Mouse (Mus musculus): ENCODE data around the gene Mb21d2.

- no peak for TF ChIP-seq GATA1 (IDR thresholded peaks at IDR 0.05; ENCODE audit: borderline replicate concordance, low read length)
- no peak for TF ChIP-seq FLI1 (IDR thresholded peaks at IDR 0.05; ENCODE audit: low read length)
Observed at GRCm38 (mm10) chr16:28879636-28880306, 49.7 kb downstream of the Mb21d2 start.
